In genomic region chr11:119142615-119143014, GRCm38 (mm10) we compare ENCODE assay signal across 26 mouse cellular contexts. TPM values are rescaled to one million over a fixed set of nuclear protein-coding genes. Genes with fewer than 3 reads are reported as not detected.
DNase-seq lines count a peak whose midpoint lies in the region; ATAC-seq lines count a peak whose summit lies in the region.
"Had no signal": no experiment of that assay in that cellular context is flagged by ENCODE, and none has a peak within 500 bp of the region (broad histone marks: within the 10 kb centered on the region; RNA-seq: fewer than 3 reads in every experiment).

No protein-coding gene starts in this region.

- no peak overlapping the region for H3K4me3 ChIP-seq in heart, embryonic 10.5 days
- no peak overlapping the region for H3K4me3 ChIP-seq in heart, embryonic 16.5 days (ENCODE audit: low read length)
- H3K4me3 ChIP-seq in midbrain, embryonic 13.5 days (replicated peaks) = no peak overlapping the region
- H3K4me3 ChIP-seq in midbrain, embryonic 11.5 days (ENCODE audit: low read depth, low read length) = no peak overlapping the region
- H3K4me3 ChIP-seq: forebrain, embryonic 10.5 days; forebrain, embryonic 13.5 days; heart, embryonic 15.5 days; hindbrain, embryonic 10.5 days; hindbrain, embryonic 13.5 days; intestine, embryonic 15.5 days had no signal

- peak overlapping the region; percentile 54 for H3K27ac ChIP-seq in heart, embryonic 10.5 days
- H3K27ac ChIP-seq in heart, embryonic 16.5 days (ENCODE audit: low read length) = peak overlapping the region; percentile 18; the same call in 1 of the 2 replicates
- H3K27ac ChIP-seq in midbrain, embryonic 13.5 days = no peak overlapping the region
- no peak overlapping the region for H3K27ac ChIP-seq in midbrain, embryonic 11.5 days (ENCODE audit: low read depth, low read length)
- H3K27ac ChIP-seq: forebrain, embryonic 13.5 days; heart, embryonic 15.5 days; hindbrain, embryonic 13.5 days; intestine, embryonic 15.5 days had no signal

- no peak overlapping the region for H3K4me2 ChIP-seq in heart, embryonic 16.5 days (ENCODE audit: low read depth, low read length)
- H3K4me2 ChIP-seq in midbrain, embryonic 13.5 days (replicated peaks) = no peak overlapping the region
- no peak overlapping the region for H3K4me2 ChIP-seq in midbrain, embryonic 11.5 days
- H3K4me2 ChIP-seq: forebrain, embryonic 13.5 days; heart, embryonic 15.5 days; hindbrain, embryonic 13.5 days; intestine, embryonic 15.5 days had no signal

- peaks cover 33% of the 10 kb centered on the region for H3K27me3 ChIP-seq in heart, embryonic 10.5 days (ENCODE audit: insufficient read depth, poor library complexity, severe bottlenecking)
- H3K27me3 ChIP-seq in heart, embryonic 16.5 days (ENCODE audit: control insufficient read depth, insufficient read depth, low read length) = no peaks in the 10 kb centered on the region
- H3K27me3 ChIP-seq in midbrain, embryonic 13.5 days = no peaks in the 10 kb centered on the region
- no peaks in the 10 kb centered on the region for H3K27me3 ChIP-seq in midbrain, embryonic 11.5 days (ENCODE audit: control insufficient read depth, insufficient read depth, low read length)
- H3K27me3 ChIP-seq: forebrain, embryonic 13.5 days; heart, embryonic 15.5 days; hindbrain, embryonic 13.5 days; intestine, embryonic 15.5 days had no signal

- intact Hi-C loops in heart, postnatal 36 days (cut with DNase I) = no loop called here

- WGBS in heart, embryonic 10.5 days = 76% methylated on average over 8 of the region's 8 CpGs
- WGBS in heart, embryonic 16.5 days = 53% methylated on average over 8 of the region's 8 CpGs
- WGBS in midbrain, embryonic 13.5 days = 93% methylated on average over 8 of the region's 8 CpGs
- 90% methylated on average over 8 of the region's 8 CpGs for WGBS in midbrain, embryonic 11.5 days

- H3K9me3 ChIP-seq in heart, embryonic 10.5 days = no peaks in the 10 kb centered on the region
- no peaks in the 10 kb centered on the region for H3K9me3 ChIP-seq in heart, embryonic 16.5 days (replicated peaks; ENCODE audit: control insufficient read depth, low read length)
- H3K9me3 ChIP-seq in midbrain, embryonic 13.5 days = no peaks in the 10 kb centered on the region
- no peaks in the 10 kb centered on the region for H3K9me3 ChIP-seq in midbrain, embryonic 11.5 days (ENCODE audit: control insufficient read depth, low read length)
- H3K9me3 ChIP-seq: forebrain, embryonic 10.5 days; forebrain, embryonic 13.5 days; heart, embryonic 15.5 days; hindbrain, embryonic 10.5 days; hindbrain, embryonic 13.5 days; intestine, embryonic 15.5 days had no signal

- peak; percentile 64 to 80 for DNase-seq in adrenal gland, adult (ENCODE audit: inconsistent age in 2 of 2, low spot score in 1 of 2)
- no peak for DNase-seq in adrenal gland, postnatal 25 days
- no peak for DNase-seq in heart, embryonic 10.5 days (ENCODE audit: low spot score)
- DNase-seq in heart, postnatal 36 days = no peak
- no peak for DNase-seq in heart, adult 11 months
- DNase-seq in midbrain, embryonic 11.5 days (ENCODE audit: low spot score, missing footprints) = no peak
- DNase-seq: adrenal gland, adult 8-10 months; cerebellum, adult 11-12 months; cerebellum, adult 8-10 months; cerebellum, postnatal 10 days; cerebellum, postnatal 36 days; embryo, embryonic 11 days; gastrocnemius, postnatal 10 days; gastrocnemius, postnatal 36 days; heart, postnatal 14 days; kidney, adult 18-20 months had no signal

- peaks cover 56% of the 10 kb centered on the region for H3K4me1 ChIP-seq in heart, embryonic 10.5 days
- H3K4me1 ChIP-seq in heart, embryonic 16.5 days (ENCODE audit: control insufficient read depth, insufficient read depth, low read length) = peaks cover 8% of the 10 kb centered on the region
- peaks cover 26% of the 10 kb centered on the region for H3K4me1 ChIP-seq in midbrain, embryonic 13.5 days (replicated peaks)
- peaks cover 3% of the 10 kb centered on the region; the same call in 1 of the 2 replicates for H3K4me1 ChIP-seq in midbrain, embryonic 11.5 days (ENCODE audit: control insufficient read depth, insufficient read depth, low read length)

- H3K36me3 ChIP-seq in heart, embryonic 10.5 days = peaks cover 6% of the 10 kb centered on the region
- H3K36me3 ChIP-seq in heart, embryonic 16.5 days (ENCODE audit: control insufficient read depth, insufficient read depth) = peaks cover 3% of the 10 kb centered on the region; the same call in 1 of the 2 replicates
- H3K36me3 ChIP-seq in midbrain, embryonic 13.5 days = peaks cover 6% of the 10 kb centered on the region
- H3K36me3 ChIP-seq in midbrain, embryonic 11.5 days (ENCODE audit: control insufficient read depth, insufficient read depth, low read length) = 0 out of 2 replicates have a peak, but pooled peaks cover 1% of the 10 kb centered on the region
- H3K36me3 ChIP-seq: heart, embryonic 15.5 days; intestine, embryonic 15.5 days had no signal

- ATAC-seq in heart, embryonic 16.5 days (replicated peaks; ENCODE audit: extremely low read depth, insufficient read depth, low FRiP score) = no peak
- ATAC-seq in midbrain, embryonic 13.5 days = no peak
- ATAC-seq in midbrain, embryonic 11.5 days (ENCODE audit: low FRiP score) = no peak
- ATAC-seq: forebrain, embryonic 13.5 days; forebrain, embryonic 16.5 days; hindbrain, embryonic 16.5 days; intestine, embryonic 15.5 days had no signal

- H3K9ac ChIP-seq in heart, embryonic 16.5 days (ENCODE audit: low read length) = peak overlapping the region; percentile 30
- 0 out of 2 replicates have a peak overlapping the region, but pooled peaks have one; percentile 6 for H3K9ac ChIP-seq in midbrain, embryonic 13.5 days (replicated peaks)
- no peak overlapping the region for H3K9ac ChIP-seq in midbrain, embryonic 11.5 days (ENCODE audit: low read length)
- H3K9ac ChIP-seq: forebrain, embryonic 13.5 days; heart, embryonic 15.5 days; hindbrain, embryonic 13.5 days; intestine, embryonic 15.5 days had no signal

RNA-seq across cellular contexts. Expression of gene Cbx4, which starts 56.6 kb away (rescaled TPM):
- total RNA-seq in adrenal gland, postnatal 25 days (2021) = 100 and 121 TPM in 2 replicates
- polyA plus RNA-seq in heart, embryonic 10.5 days (2016; fragmentation: Nextera tagmentation; extraction: Ambion mirVana) = 8.9 and 9.0 TPM in 2 replicates
- 10 to 100 TPM; 11.5 to 13.6 TPM for total RNA-seq in heart, postnatal 36 days (2021)
- 11.5 and 12.6 TPM in 2 replicates for polyA plus RNA-seq in heart, embryonic 16.5 days (2015; fragmentation: Nextera tagmentation; extraction: Ambion mirVana)
- 14.1 and 16.3 TPM in 2 replicates for polyA plus RNA-seq in midbrain, embryonic 13.5 days (2015; fragmentation: Nextera tagmentation; extraction: Ambion mirVana)
- 6.3 and 7.0 TPM in 2 replicates for polyA plus RNA-seq in midbrain, embryonic 11.5 days (2014; fragmentation: Nextera tagmentation; extraction: Ambion mirVana)

Comparison
In these comparisons a context has a peak if more than half of its experiments do, and no peak if none do; other contexts are left out.
1. DNase-seq: peak in adrenal gland, adult (2 of 2); none in adrenal gland, postnatal 25 days (single experiment), heart, embryonic 10.5 days (single experiment), heart, postnatal 36 days (0 of 2), heart, adult 11 months (single experiment) and midbrain, embryonic 11.5 days (single experiment).
2. H3K27ac ChIP-seq: peak in heart, embryonic 10.5 days (single experiment) and heart, embryonic 16.5 days (single experiment); none in midbrain, embryonic 13.5 days (single experiment) and midbrain, embryonic 11.5 days (single experiment).